In the genomic region with DNA sequence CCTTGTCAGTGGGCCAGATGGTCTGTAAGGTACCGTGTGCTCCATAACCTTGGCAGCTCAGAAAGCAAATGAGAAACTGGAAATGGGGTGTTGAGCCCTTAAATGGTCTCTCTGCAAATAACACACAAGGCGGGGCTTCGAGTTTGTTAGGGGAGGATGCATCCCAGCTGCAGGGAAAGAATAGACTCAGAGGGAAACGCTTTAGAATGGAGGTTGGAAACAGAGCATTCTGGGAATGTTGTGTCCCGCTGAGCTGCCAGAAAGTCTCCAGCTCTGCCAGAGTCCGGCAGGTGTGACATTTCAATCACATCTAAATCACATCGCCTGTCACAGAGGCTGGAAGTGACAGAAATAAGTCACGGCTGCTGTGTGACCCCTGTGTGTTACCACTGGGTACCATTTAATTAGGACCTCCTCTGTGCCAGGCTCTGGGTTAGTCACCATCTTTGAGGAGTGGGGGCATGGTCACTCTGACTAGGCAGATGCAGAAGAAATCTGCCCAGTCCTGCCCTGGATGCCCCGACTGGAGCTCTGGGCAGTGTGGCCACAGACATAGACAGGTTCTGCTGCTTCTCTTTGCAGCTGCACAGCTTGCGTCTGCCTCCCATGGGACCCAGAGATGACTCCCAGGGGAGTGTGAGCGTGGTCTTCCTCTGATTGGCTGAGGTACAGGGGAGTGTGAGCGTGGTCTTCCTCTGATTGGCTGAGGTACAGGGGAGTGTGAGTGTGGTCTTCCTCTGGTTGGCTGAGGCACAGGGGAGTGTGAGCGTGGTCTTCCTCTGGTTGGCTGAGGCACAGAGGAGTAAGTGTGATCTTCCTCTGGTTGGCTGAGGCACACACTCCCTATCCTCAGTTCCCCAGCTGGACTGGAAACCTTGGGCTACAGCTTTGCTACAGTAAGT, we compare ENCODE assay signal across 9 mouse cellular contexts. TPM values are rescaled to one million over a fixed set of nuclear protein-coding genes. Genes with fewer than 3 reads are reported as not detected.
DNase-seq lines count a peak whose midpoint lies in the region; ATAC-seq and TF ChIP-seq lines count a peak whose summit lies in the region.
"Had no signal": no experiment of that assay in that cellular context is flagged by ENCODE, and none has a peak within 500 bp of the region (broad histone marks: within the 10 kb centered on the region; RNA-seq: fewer than 3 reads in every experiment).

No protein-coding gene starts in this region.

- H3K4me3 ChIP-seq in intestine, embryonic 15.5 days (replicated peaks) = no peak overlapping the region
- H3K4me3 ChIP-seq in intestine, postnatal 0 days (ENCODE audit: low read depth, low read length) = no peak overlapping the region
- H3K4me3 ChIP-seq in forebrain, embryonic 13.5 days = no peak overlapping the region
- no peak overlapping the region for H3K4me3 ChIP-seq in midbrain, embryonic 16.5 days (ENCODE audit: low read depth, low read length)
- H3K4me3 ChIP-seq: limb, embryonic 15.5 days had no signal

- 50% methylated on average over 13 of the region's 13 CpGs for WGBS in intestine, embryonic 15.5 days
- 66% methylated on average over 13 of the region's 13 CpGs for WGBS in intestine, postnatal 0 days
- WGBS in forebrain, embryonic 13.5 days = 52% methylated on average over 13 of the region's 13 CpGs
- 39% methylated on average over 13 of the region's 13 CpGs for WGBS in midbrain, embryonic 16.5 days

- no peaks in the 10 kb centered on the region; the same call in 1 of the 2 replicates for H3K4me1 ChIP-seq in intestine, embryonic 15.5 days (replicated peaks)
- H3K4me1 ChIP-seq in intestine, postnatal 0 days (replicated peaks; ENCODE audit: control insufficient read depth, insufficient read depth, low read length) = no peaks in the 10 kb centered on the region
- peaks cover 11% of the 10 kb centered on the region for H3K4me1 ChIP-seq in forebrain, embryonic 13.5 days
- H3K4me1 ChIP-seq in midbrain, embryonic 16.5 days (ENCODE audit: control insufficient read depth, insufficient read depth, low read length) = peaks cover 3% of the 10 kb centered on the region

- ATAC-seq in intestine, embryonic 15.5 days = 0 out of 2 replicates have a peak, but pooled peaks have one; percentile 36
- ATAC-seq in intestine, postnatal 0 days = no peak
- peak; percentile 46 for ATAC-seq in forebrain, embryonic 13.5 days
- peak; percentile 43 for ATAC-seq in midbrain, embryonic 16.5 days

- no peak for TF ChIP-seq CTCF in intestine, postnatal 0 days (IDR thresholded peaks at IDR 0.05; ENCODE audit: low read depth)

- H3K27ac ChIP-seq in intestine, embryonic 15.5 days = no peak overlapping the region
- no peak overlapping the region for H3K27ac ChIP-seq in intestine, postnatal 0 days (ENCODE audit: low read depth, low read length)
- peak overlapping the region; percentile 20; the same call in 1 of the 2 replicates for H3K27ac ChIP-seq in forebrain, embryonic 13.5 days
- no peak overlapping the region for H3K27ac ChIP-seq in midbrain, embryonic 16.5 days (ENCODE audit: low read length)
- H3K27ac ChIP-seq: limb, embryonic 15.5 days had no signal

- peak; percentile 56 to 68 for DNase-seq in kidney, postnatal 4 days
- no peak for DNase-seq in adrenal gland, adult 18-20 months (ENCODE audit: low spot score in 2 of 2)
- no peak for DNase-seq in ovary, adult 18-20 months (ENCODE audit: low spot score)
- DNase-seq in right cerebral cortex, adult 18-20 months = no peak

- H3K4me2 ChIP-seq in intestine, embryonic 15.5 days (replicated peaks) = no peak overlapping the region
- H3K4me2 ChIP-seq in intestine, postnatal 0 days (replicated peaks; ENCODE audit: low read depth) = no peak overlapping the region
- peak overlapping the region; percentile 6; the same call in 1 of the 2 replicates for H3K4me2 ChIP-seq in forebrain, embryonic 13.5 days
- peak overlapping the region; percentile 25; the same call in 1 of the 2 replicates for H3K4me2 ChIP-seq in midbrain, embryonic 16.5 days (ENCODE audit: low read length)
- H3K4me2 ChIP-seq: limb, embryonic 15.5 days had no signal

- H3K9ac ChIP-seq in intestine, embryonic 15.5 days = no peak overlapping the region
- no peak overlapping the region for H3K9ac ChIP-seq in intestine, postnatal 0 days (ENCODE audit: low read depth, low read length)
- peak overlapping the region; percentile 18; the same call in 1 of the 2 replicates for H3K9ac ChIP-seq in forebrain, embryonic 13.5 days
- no peak overlapping the region for H3K9ac ChIP-seq in midbrain, embryonic 16.5 days (ENCODE audit: low read depth, low read length)
- H3K9ac ChIP-seq: limb, embryonic 15.5 days had no signal

- no peaks in the 10 kb centered on the region for H3K27me3 ChIP-seq in intestine, embryonic 15.5 days (replicated peaks)
- H3K27me3 ChIP-seq in intestine, postnatal 0 days (replicated peaks; ENCODE audit: control insufficient read depth, insufficient read depth, low read length) = no peaks in the 10 kb centered on the region
- H3K27me3 ChIP-seq in forebrain, embryonic 13.5 days = no peaks in the 10 kb centered on the region
- H3K27me3 ChIP-seq in midbrain, embryonic 16.5 days (ENCODE audit: control insufficient read depth, insufficient read depth, low read depth, low read length) = no peaks in the 10 kb centered on the region

- no peaks in the 10 kb centered on the region for H3K36me3 ChIP-seq in intestine, embryonic 15.5 days
- no peaks in the 10 kb centered on the region; the same call in 1 of the 2 replicates for H3K36me3 ChIP-seq in intestine, postnatal 0 days (ENCODE audit: control insufficient read depth, insufficient read depth)
- H3K36me3 ChIP-seq in forebrain, embryonic 13.5 days (ENCODE audit: poor library complexity, severe bottlenecking) = no peaks in the 10 kb centered on the region
- no peaks in the 10 kb centered on the region for H3K36me3 ChIP-seq in midbrain, embryonic 16.5 days (ENCODE audit: control insufficient read depth, insufficient read depth, low read length)
- H3K36me3 ChIP-seq: limb, embryonic 15.5 days had no signal

- H3K9me3 ChIP-seq in intestine, embryonic 15.5 days = no peaks in the 10 kb centered on the region
- no peaks in the 10 kb centered on the region for H3K9me3 ChIP-seq in intestine, postnatal 0 days (ENCODE audit: control insufficient read depth)
- H3K9me3 ChIP-seq in forebrain, embryonic 13.5 days (replicated peaks) = no peaks in the 10 kb centered on the region
- H3K9me3 ChIP-seq in midbrain, embryonic 16.5 days (replicated peaks; ENCODE audit: control insufficient read depth, low read length, poor library complexity, severe bottlenecking) = no peaks in the 10 kb centered on the region
- H3K9me3 ChIP-seq: limb, embryonic 15.5 days had no signal

RNA-seq across cellular contexts. Expression of a gene that starts 53.2 kb away (rescaled TPM):
- polyA plus RNA-seq in intestine, embryonic 15.5 days (2015; fragmentation: Nextera tagmentation; extraction: Ambion mirVana) = 2.2 and 2.5 TPM in 2 replicates
- 1.1 and 1.3 TPM in 2 replicates for polyA plus RNA-seq in intestine, postnatal 0 days (2015; fragmentation: Nextera tagmentation; extraction: Ambion mirVana)
- 0.19 and 0.53 TPM in 2 replicates for polyA plus RNA-seq in forebrain, embryonic 13.5 days (2015; fragmentation: Nextera tagmentation; extraction: Ambion mirVana)
- 0.45 and 0.89 TPM in 2 replicates for polyA plus RNA-seq in midbrain, embryonic 16.5 days (2015; fragmentation: Nextera tagmentation; extraction: Ambion mirVana)
- 1 to 10 TPM; 1.3 to 3.4 TPM for total RNA-seq in adrenal gland, adult 18-20 months (2021)

Comparison
In these comparisons a context has a peak if more than half of its experiments do, and no peak if none do; other contexts are left out.
1. H3K4me2 ChIP-seq: peak in forebrain, embryonic 13.5 days (single experiment) and midbrain, embryonic 16.5 days (single experiment); none in intestine, embryonic 15.5 days (single experiment) and intestine, postnatal 0 days (single experiment).
2. DNase-seq: peak in kidney, postnatal 4 days (2 of 2); none in adrenal gland, adult 18-20 months (0 of 2), ovary, adult 18-20 months (single experiment) and right cerebral cortex, adult 18-20 months (single experiment).